Mouse (Mus musculus): ENCODE measurements at regions not wholly inside any gene's neighbourhood (a gene's known extent, or its start where the extent isn't known, plus 50 kb on each side); places are given as distances from the start of the nearest gene placed in this dataset.

DNA sequence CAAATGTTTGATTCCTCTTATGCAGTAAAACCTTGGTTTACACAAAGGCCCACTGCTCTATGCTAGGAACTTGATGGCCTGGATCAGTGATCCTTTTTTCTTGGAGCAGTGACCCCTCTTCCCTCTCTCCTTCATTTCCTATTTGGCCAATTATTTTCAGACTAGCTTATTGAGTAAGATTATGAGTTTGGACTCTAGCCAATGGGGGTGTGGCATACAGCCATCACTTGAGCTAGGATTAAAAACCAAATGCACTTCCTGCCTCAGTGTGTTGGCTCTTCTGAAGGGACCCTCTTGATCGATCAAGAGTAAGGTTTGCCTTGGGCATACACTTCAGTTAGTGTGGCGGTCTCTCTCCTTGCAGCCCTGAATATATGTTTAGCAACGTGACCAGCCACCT lies 1172.6 kb upstream of the Gulo start:
- no peak for DNase-seq (ENCODE audit: low spot score in 2 of 2)

GRCm38 (mm10) chr14:67179549-67179948 lies 1170.5 kb upstream of the Gulo start:
- no peak for DNase-seq (ENCODE audit: low spot score in 2 of 2)

- no peak for DNase-seq (ENCODE audit: low spot score in 2 of 2)
Measured at GRCm38 (mm10) chr14:67178329-67179039, 1169.5 kb upstream of the Gulo start.

- DNase-seq (ENCODE audit: low spot score in 2 of 2) = no peak
Measured at GRCm38 (mm10) chr14:67176672-67177071, 1167.7 kb upstream of the Gulo start.

DNA sequence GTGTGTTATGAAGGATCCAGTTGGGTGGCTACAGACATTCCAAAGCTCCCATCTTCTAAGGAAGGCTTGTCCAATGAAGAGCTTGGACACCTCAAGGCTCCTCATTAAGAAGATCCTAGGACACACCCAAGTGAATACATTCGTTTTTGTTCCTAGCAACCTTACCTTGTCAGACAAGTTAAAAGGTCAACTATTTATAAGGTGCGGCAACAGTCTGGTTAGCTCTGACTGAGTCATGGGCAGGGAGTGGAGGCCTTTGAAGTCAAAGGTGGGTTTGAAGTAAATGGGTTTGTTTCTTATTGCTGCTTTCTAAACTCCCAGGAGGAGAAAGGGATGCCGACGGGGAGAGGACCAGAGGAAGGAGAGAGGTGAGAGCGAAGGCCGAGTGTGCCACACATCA lies 1167.1 kb upstream of the Gulo start:
- no peak for DNase-seq (ENCODE audit: low spot score in 2 of 2)

DNA sequence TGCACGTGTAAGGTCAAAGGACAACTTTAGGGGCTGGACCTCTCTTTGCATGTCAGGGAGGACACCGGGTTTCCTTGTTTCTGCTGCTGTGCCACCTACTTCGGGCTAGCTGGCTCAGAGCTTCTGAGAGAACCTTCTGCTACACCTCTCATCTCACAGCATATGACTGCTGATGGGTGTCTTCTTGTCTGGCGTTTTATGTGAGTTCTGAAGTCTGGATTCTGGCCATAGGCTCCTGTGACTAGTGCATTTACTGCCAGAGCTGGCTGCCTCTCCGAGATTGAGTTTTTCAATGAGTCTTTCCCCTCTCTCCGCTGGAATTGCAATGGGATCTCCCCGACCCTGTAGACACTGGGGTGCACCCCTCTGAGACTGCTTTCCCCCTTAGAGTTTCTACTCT lies 1165.9 kb upstream of the Gulo start:
- no peak for DNase-seq (ENCODE audit: low spot score in 2 of 2)

DNA sequence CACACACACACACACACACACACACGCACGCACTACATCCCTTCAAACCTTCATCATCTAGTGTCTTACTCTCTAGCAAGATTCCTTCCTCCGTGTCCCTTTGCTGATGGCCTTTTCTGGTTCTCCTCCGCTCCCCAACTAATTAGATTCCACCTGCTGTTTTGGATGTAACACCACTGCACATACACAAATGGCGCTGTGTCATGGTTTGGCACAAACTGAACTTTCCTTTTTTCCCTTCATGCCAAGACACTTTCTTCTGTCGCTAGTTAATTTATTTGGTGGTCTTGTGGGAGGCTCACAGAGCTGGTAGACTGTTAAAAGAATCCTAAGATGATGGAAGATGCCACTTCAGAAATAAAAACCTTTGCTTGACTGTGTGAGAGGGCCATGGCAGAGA lies 1161.8 kb upstream of the Gulo start:
- no peak for DNase-seq (ENCODE audit: low spot score in 2 of 2)

DNA sequence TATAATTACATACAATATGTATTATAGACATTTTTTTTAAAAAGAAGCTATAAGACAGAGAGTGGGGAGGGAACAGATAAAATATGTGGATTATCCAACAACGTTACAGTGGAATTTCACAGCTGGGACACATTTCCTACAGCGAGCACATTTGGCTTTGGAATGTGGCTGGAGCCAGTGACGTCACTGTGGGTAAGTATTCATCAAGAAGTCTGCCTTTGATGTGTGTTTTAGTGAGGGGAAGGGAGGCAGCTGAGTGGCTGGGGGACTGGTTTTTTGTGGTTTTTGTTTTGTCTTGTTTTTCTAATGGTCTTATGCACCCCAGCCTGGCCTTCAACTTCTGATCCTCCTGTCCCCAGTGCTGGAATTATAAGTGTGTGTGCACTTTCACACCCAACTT lies 1161.2 kb upstream of the Gulo start:
- DNase-seq (ENCODE audit: low spot score in 2 of 2) = no peak

DNA sequence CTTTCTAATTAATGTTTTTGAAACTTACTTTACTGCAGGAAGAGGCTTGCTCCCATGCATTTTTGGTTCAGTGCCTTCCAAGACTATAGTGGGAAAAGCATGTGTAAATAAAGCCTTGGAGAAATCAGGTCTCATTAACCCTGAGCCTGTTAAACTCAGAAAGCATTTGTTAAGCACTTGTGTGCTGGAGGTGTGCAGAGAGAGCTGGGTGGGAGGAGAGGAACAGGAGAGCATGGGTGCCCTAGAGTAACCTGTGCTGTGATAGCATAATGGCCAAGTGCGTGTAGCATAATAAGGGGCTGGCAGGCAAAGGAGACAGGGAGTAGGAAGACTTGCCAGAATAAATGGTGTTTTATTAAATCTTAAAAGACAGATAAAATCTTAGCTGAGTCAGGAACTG lies 1160.2 kb upstream of the Gulo start:
- DNase-seq (ENCODE audit: low spot score in 2 of 2) = no peak

- no peak for DNase-seq (ENCODE audit: low spot score in 2 of 2)
Measured at GRCm38 (mm10) chr14:67159996-67160395, 1151.0 kb upstream of the Gulo start.

DNA sequence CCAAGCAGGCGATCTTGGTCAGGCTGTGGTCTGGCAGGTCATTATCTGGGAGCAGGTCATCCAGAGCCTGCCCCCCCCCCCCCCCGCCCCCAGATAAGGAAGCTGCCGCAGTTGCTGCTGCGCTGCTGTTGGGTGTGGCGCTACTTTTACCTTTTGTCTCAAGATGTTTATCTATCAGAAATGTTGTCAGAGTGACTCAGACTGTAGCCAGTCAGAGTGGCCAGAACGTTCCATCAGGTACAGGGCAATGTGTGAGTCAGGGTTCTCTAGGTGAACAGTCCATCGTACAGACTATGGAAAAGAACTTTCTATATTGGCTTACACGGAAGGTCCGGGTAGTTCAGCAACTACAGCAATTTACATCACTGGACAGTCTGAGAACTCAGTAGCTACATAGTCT lies 1149.9 kb upstream of the Gulo start:
- DNase-seq (ENCODE audit: low spot score in 2 of 2) = no peak

GRCm38 (mm10) chr14:67156366-67156765 lies 1147.4 kb upstream of the Gulo start:
- DNase-seq (ENCODE audit: low spot score in 2 of 2) = no peak

GRCm38 (mm10) chr14:67153621-67154020 lies 1144.6 kb upstream of the Gulo start:
- no peak for DNase-seq (ENCODE audit: low spot score in 2 of 2)

DNA sequence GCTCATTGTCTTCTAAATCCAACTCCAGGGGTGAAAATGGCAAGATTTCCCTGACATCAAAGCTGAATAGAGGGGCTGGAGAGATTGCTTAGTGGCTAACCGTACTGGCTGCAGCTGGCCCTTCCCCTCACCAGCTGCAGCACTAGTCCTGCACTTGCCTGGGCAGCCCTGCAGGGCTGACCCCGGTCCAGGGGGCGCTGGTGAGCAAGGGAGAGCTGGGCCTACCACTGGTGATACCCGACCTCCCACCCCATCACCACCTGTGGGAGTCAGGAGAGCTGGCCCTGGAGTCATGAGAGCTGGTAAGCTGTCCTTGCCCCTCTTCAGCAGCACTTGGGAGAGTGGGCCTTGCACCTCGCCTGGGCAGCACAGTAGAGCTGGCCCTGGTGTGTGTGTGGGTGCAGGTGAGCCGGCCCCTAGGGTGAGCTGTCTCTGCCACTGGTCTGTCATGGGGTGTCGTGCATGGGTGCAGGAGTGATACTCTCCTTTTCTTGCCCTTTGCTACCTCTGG lies 1141.0 kb upstream of the Gulo start:
- DNase-seq (ENCODE audit: low spot score in 2 of 2) = peak; percentile 4 to 34

DNA sequence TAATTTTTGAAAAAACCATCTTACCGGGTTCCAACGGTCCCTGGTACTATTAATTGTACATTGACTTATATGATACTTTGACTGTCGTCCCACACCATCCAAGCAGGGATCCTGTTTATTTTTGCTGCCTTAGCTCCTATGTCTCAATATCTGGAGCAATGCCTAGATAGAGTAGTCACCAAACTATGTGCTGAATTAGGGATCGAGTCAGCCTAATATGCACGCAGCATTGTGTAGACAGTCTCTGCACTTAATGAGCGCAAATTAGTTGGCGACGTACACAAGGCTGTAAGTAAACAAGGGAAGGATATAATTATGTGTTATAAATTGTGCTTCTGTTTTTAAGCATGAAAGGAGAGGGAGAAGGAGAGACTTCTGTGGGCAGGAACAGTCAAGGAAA lies 1140.1 kb upstream of the Gulo start:
- no peak for DNase-seq (ENCODE audit: low spot score in 2 of 2)

DNA sequence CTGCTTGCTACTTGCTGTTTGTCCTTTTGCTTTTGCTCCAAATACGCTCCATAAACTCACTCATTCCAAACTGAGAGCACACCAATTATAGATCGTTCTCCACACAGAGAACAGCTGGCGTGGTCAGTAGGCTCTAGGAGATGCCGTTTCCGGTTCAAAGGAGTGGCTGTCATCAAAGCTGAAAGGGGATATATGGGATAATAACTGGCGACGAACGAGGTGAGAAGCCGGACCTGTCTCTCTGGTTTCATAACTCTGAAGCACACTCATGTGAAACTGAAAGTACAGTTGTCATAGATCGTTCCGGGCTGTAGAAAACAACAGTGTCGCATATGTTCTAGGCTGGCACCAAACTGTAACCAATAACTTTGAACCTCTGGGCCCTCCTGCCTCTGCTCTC lies 1137.6 kb upstream of the Gulo start:
- DNase-seq (ENCODE audit: low spot score in 2 of 2) = no peak

DNA sequence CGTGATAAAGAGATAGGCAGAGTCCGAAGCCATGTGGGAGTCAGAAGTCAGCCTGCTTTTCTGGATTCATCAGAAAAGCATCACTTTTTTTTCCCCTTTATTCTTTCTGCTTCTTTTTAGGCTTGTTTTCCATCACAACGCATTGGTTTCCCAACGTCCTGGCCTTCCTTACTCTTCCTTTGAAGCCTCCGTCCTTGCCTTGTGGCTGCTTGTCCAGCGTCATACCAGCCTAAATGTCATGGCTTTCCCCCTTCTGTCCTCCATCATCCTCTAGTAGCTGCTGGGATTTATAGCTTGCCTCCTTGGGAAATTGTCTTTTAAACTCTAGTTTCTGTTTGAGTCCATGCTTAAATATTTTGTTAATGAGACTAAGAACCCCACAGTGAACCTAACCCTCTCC lies 1136.0 kb upstream of the Gulo start:
- DNase-seq (ENCODE audit: low spot score in 2 of 2) = no peak

GRCm38 (mm10) chr14:67144461-67144985 lies 1135.5 kb upstream of the Gulo start:
- no peak for DNase-seq (ENCODE audit: low spot score in 2 of 2)

DNA sequence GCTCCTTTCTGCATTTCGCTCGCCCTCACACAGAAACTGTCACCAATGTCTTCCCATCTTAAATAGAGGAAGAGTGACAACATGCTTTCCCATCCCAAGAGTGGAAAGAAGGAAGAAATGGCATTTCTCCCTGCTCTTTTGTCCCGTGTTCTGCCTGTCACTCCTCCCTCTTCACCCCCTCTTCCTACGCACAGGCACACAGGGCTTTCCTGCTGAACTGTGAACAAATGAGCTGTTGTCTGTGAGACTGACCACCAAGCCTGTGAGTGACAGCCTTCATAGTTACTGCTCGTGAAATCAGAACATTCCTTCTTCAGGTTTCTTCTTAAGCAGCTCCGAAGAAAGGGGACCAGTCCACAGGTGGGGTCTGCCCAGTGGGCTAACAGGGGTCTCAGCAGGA lies 1134.8 kb upstream of the Gulo start:
- no peak for DNase-seq (ENCODE audit: low spot score in 2 of 2)

GRCm38 (mm10) chr14:67142556-67143250 lies 1133.7 kb upstream of the Gulo start:
- no peak for DNase-seq (ENCODE audit: low spot score in 2 of 2)

- DNase-seq (ENCODE audit: low spot score in 2 of 2) = no peak
Measured at GRCm38 (mm10) chr14:67141581-67142441, 1132.8 kb upstream of the Gulo start.

DNA sequence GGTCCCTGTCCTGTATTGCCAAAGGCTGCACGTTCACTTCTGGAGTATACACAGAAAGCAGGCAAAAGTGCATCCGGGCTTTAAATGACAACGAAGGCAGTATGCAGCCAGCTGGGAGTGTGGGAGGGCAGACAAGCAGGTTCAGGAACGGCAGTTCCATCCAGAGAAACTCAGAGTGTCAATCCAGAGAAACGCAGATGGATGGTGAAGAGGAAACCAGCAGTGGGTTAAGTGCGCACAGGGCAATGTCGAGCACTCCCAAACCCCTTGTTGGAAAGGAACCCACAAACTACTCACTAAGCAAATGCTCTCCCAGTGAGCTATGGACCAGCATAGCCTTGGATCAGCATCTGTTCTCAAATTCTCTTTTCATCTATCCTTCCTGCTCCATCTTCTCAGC lies 1132.1 kb upstream of the Gulo start:
- no peak for DNase-seq (ENCODE audit: low spot score in 2 of 2)

Data from thymus, postnatal 10 days (tissue).